Mouse (Mus musculus) embryonic facial prominence, embryonic 10.5 days (tissue): ENCODE results near the gene Guca1b. TPM values are rescaled to one million over a fixed set of nuclear protein-coding genes. Genes with fewer than 3 reads are reported as not detected.

Source experiments
- polyA plus RNA-seq: library from polyadenylated mRNA; unstranded; fragments of >200 nt; fragmentation: Nextera tagmentation; extraction: Ambion mirVana; gene quantifications from 2 replicates; pipeline ENCODE4 v1.2.1, GENCODE M21; 2016

Gene Guca1b
- polyA plus RNA-seq, 1 experiment from 2014 or later, result 1.7 TPM

Other genes with a start within 250 kb of the Guca1b start
- gene Mrps10, start 16.5 kb upstream of the Guca1b start, polyA plus RNA-seq, result 90.0 and 96.0 TPM in 2 replicates
- 0.41 and 0.81 TPM in 2 replicates for gene Guca1a, start 15.2 kb downstream of the Guca1b start, polyA plus RNA-seq
- gene AI661453, start 51.2 kb downstream of the Guca1b start, polyA plus RNA-seq, result 0.27 and 0.36 TPM in 2 replicates
- gene 1700001C19Rik, start 52.0 kb downstream of the Guca1b start, polyA plus RNA-seq, result 0.25 TPM in 1 of 2 replicates, not detected in the other
- gene Taf8, start 116.9 kb downstream of the Guca1b start, polyA plus RNA-seq, result 32.0 and 35.3 TPM in 2 replicates
- gene Ccnd3, start 119.7 kb downstream of the Guca1b start, polyA plus RNA-seq, result 325 and 335 TPM in 2 replicates
- 43.8 and 44.7 TPM in 2 replicates for gene Bysl, start 226.1 kb downstream of the Guca1b start, polyA plus RNA-seq
- gene Med20, start 226.2 kb downstream of the Guca1b start, polyA plus RNA-seq, result 46.7 and 48.9 TPM in 2 replicates
- gene Gm20517, start 226.2 kb downstream of the Guca1b start, polyA plus RNA-seq, result 1.6 and 2.4 TPM in 2 replicates
- 4.1 and 5.4 TPM in 2 replicates for gene Usp49, start 245.3 kb downstream of the Guca1b start, polyA plus RNA-seq